Mouse (Mus musculus) CH12.LX (cell line): ENCODE data around the gene Rhobtb1. TPM values are rescaled to one million over a fixed set of nuclear protein-coding genes. Genes with fewer than 3 reads are reported as not detected.
A peak's percentile ranks its signal among the peaks of the same experiment; 100 is the strongest.

Source experiments
- DNase-seq: peaks from one replicate; pipeline ENCODE4 v3.0.0-alpha.2; 2013; ENCODE audit errors: extremely low read depth
- H3K27ac ChIP-seq: 2 replicates; pipeline ENCODE4 v1.5.1; 2012; ENCODE audit warnings: low read depth, mild to moderate bottlenecking, control low read depth, moderate library complexity; ENCODE audit not compliant: insufficient read depth
- H3K27me3 ChIP-seq: replicated peaks from 2 replicates; pipeline ENCODE3; 2012; ENCODE audit warnings: inconsistent platforms
- H3K36me3 ChIP-seq, 2 experiments: replicated peaks in 1 of 2; 2 replicates each; pipeline versions ENCODE3 to v1.6.1; 2012; ENCODE audit warnings: inconsistent platforms in 1 of 2, low read length in 1 of 2, mild to moderate bottlenecking in 1 of 2, mixed read lengths in 1 of 2, moderate library complexity in 1 of 2; ENCODE audit not compliant: control insufficient read depth in 1 of 2, insufficient read depth in 1 of 2
- H3K4me1 ChIP-seq, 2 experiments: 2 replicates each; pipeline ENCODE4 v1.6.1; 2012; ENCODE audit warnings: inconsistent platforms in 1 of 2, moderate library complexity in 1 of 2; ENCODE audit not compliant: insufficient read depth in 2 of 2, control insufficient read depth in 1 of 2
- H3K4me2 ChIP-seq: 2 replicates; pipeline ENCODE4 v1.6.1; 2012; ENCODE audit warnings: low read depth, mild to moderate bottlenecking, control low read depth; ENCODE audit not compliant: poor library complexity, insufficient read depth, severe bottlenecking
- H3K4me3 ChIP-seq, 3 experiments: fragments of 150-350 bp in 1 of 3; sonication (generic) in 1 of 3; replicated peaks in 1 of 3; 2 replicates each; pipeline versions ENCODE3 to v1.5.1; 2011 to 2012; ENCODE audit warnings: low read depth in 2 of 3, low read length in 2 of 3, mild to moderate bottlenecking in 2 of 3, moderate library complexity in 2 of 3, control low read depth in 1 of 3, improper control_type of control experiment in 1 of 3, inconsistent platforms in 1 of 3, mixed read lengths in 1 of 3; ENCODE audit not compliant: poor library complexity in 1 of 3
- H3K79me2 ChIP-seq: replicated peaks from 2 replicates; pipeline ENCODE4 v1.6.1; 2012; ENCODE audit warnings: mild to moderate bottlenecking, moderate library complexity; ENCODE audit not compliant: control insufficient read depth, poor library complexity, insufficient read depth, severe bottlenecking; ENCODE audit errors: extremely low read depth
- H3K9ac ChIP-seq: 2 replicates; pipeline ENCODE4 v1.6.1; 2012; ENCODE audit warnings: low read depth, mild to moderate bottlenecking, control low read depth, moderate library complexity; ENCODE audit not compliant: insufficient read depth
- H3K9me3 ChIP-seq: replicated peaks from 2 replicates; pipeline ENCODE3; 2012; ENCODE audit warnings: low read length, inconsistent platforms, mixed read lengths
- CHD1 ChIP-seq: IDR thresholded peaks from 2 replicates; pipeline ENCODE4 v1.6.1; 2012; ENCODE audit warnings: low read depth, low read length, improper control_type of control experiment, inconsistent platforms
- CTCF ChIP-seq, 2 experiments: IDR thresholded peaks in 1 of 2; conservative IDR thresholded peaks in 1 of 2; 2 replicates each; pipeline ENCODE4 v1.5.1; 2011 to 2012; ENCODE audit warnings: low read depth in 2 of 2, low read length in 2 of 2, improper control_type of control experiment in 1 of 2, inconsistent platforms in 1 of 2, mild to moderate bottlenecking in 1 of 2, moderate library complexity in 1 of 2
- ELF1 ChIP-seq: IDR thresholded peaks from 2 replicates; pipeline ENCODE4 v1.6.1; 2014; ENCODE audit warnings: low read depth, mild to moderate bottlenecking, inconsistent platforms, low read length, improper control_type of control experiment
- GABPA ChIP-seq: IDR thresholded peaks from 2 replicates; pipeline ENCODE4 v1.6.1; 2012; ENCODE audit warnings: low read depth, low read length, improper control_type of control experiment, inconsistent platforms; ENCODE audit not compliant: insufficient replicate concordance
- HCFC1 ChIP-seq: IDR thresholded peaks from 2 replicates; pipeline ENCODE4 v1.6.1; 2012; ENCODE audit warnings: low read depth, mild to moderate bottlenecking, inconsistent platforms, low read length, improper control_type of control experiment
- JUN ChIP-seq: IDR thresholded peaks from 2 replicates; pipeline ENCODE4 v1.6.1; 2011; ENCODE audit warnings: low read depth, mild to moderate bottlenecking, low read length, improper control_type of control experiment, moderate library complexity; ENCODE audit not compliant: insufficient read depth
- JUND ChIP-seq: conservative IDR thresholded peaks from 2 replicates; pipeline ENCODE4 v1.6.1; 2011; ENCODE audit warnings: low read depth, low read length, improper control_type of control experiment
- KAT2A ChIP-seq: IDR thresholded peaks from 2 replicates; pipeline ENCODE4 v1.6.1; 2012; ENCODE audit warnings: low read length, improper control_type of control experiment, inconsistent platforms; ENCODE audit not compliant: insufficient replicate concordance
- MAX ChIP-seq: IDR thresholded peaks from 2 replicates; pipeline ENCODE4 v1.6.1; 2011; ENCODE audit warnings: low read length, improper control_type of control experiment
- NRF1 ChIP-seq: IDR thresholded peaks from 2 replicates; pipeline ENCODE4 v1.6.1; 2014; ENCODE audit warnings: low read depth, mild to moderate bottlenecking, inconsistent platforms, low read length, improper control_type of control experiment, moderate library complexity
- POLR2A ChIP-seq: IDR thresholded peaks from 2 replicates; pipeline ENCODE4 v1.6.1; 2011; ENCODE audit warnings: low read depth, mild to moderate bottlenecking, improper control_type of control experiment, low read length
- RAD21 ChIP-seq: IDR thresholded peaks from 2 replicates; pipeline ENCODE4 v1.6.1; 2011; ENCODE audit warnings: low read depth, mild to moderate bottlenecking, low read length, improper control_type of control experiment, moderate library complexity
- RCOR1 ChIP-seq: conservative IDR thresholded peaks from 2 replicates; pipeline ENCODE4 v1.6.1; 2012; ENCODE audit warnings: low read depth, mild to moderate bottlenecking, inconsistent platforms, low read length, improper control_type of control experiment
- SMC3 ChIP-seq: IDR thresholded peaks from 2 replicates; pipeline ENCODE4 v1.6.1; 2011; ENCODE audit warnings: low read depth, low read length, improper control_type of control experiment
- TCF12 ChIP-seq: IDR thresholded peaks from 2 replicates; pipeline ENCODE4 v1.6.1; 2014; ENCODE audit warnings: low read depth, mild to moderate bottlenecking, inconsistent platforms, low read length, improper control_type of control experiment
- UBTF ChIP-seq: IDR thresholded peaks from 2 replicates; pipeline ENCODE4 v1.6.1; 2012; ENCODE audit warnings: low read depth, mild to moderate bottlenecking, inconsistent platforms, low read length, improper control_type of control experiment, moderate library complexity
- ZKSCAN1 ChIP-seq: IDR thresholded peaks from 2 replicates; pipeline ENCODE4 v1.6.1; 2012; ENCODE audit warnings: low read depth, inconsistent platforms, low read length, improper control_type of control experiment, borderline replicate concordance
- ZMIZ1 ChIP-seq: IDR thresholded peaks from 2 replicates; pipeline ENCODE4 v1.6.1; 2012; ENCODE audit warnings: low read depth, mild to moderate bottlenecking, inconsistent platforms, low read length, improper control_type of control experiment
- dilution Hi-C: fragments of 300-500 bp; cut with MboI; formaldehyde crosslinking; loops from 2 replicates; pipeline ENCODE4 v1.14.3; 2020; ENCODE audit warnings: low sequenced_read_pairs; ENCODE audit not compliant: extremely low pct_unique_long_range_greater_than_20kb, extremely low pct_ligation_motif_present
- in situ Hi-C: fragments of 300-500 bp; cut with MboI; formaldehyde crosslinking; loops from 3 replicates; pipeline ENCODE4 v1.14.3; 2019; ENCODE audit warnings: low sequenced_read_pairs, low pct_ligation_motif_present, low pct_unique_long_range_greater_than_20kb, mixed read lengths
- polyA plus RNA-seq: library from polyadenylated mRNA; unstranded; fragments of >175 nt; gene quantifications from 2 replicates; pipeline ENCODE4 v1.2.1, GENCODE M21; 2012; ENCODE audit warnings: low read depth; ENCODE audit not compliant: insufficient read length
- total RNA-seq, 2 experiments: library from RNA; depleted of rRNA; stranded (reverse); fragments of 300-350 nt in 1 of 2; fragments of >200 nt in 1 of 2; gene quantifications; 2 replicates each; pipeline ENCODE4 v1.2.3; 2012 to 2014

Gene Rhobtb1
- total and polyA plus RNA-seq, 3 experiments, result 3.1 to 12.2 (median 3.4) TPM

DNA sequence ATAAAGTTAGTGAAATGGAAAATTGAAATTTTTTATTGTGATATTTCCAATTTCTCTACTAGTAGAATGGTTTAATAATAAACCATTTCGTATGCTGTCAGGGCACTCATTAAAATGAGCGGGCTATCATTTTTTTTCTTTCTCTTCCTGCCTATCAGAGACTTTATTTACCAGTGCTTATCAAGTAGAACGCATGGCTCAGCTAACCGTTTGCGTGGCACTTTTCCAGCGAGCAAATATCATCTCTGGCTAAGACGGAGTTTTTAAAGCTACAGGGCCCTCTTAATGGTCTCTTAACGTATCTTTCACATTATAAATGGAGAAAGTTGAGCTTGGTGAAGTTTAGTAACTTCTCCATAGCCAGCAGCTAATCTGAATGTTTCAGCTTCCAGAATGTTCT lies 44.0 kb upstream of the Rhobtb1 start:
- Histone ChIP-seq H3K79me2 (no peaks in the 10 kb centered on the region), H3K9ac (no peak overlapping the region), H3K36me3 (no peaks in the 10 kb centered on the region), H3K4me1 (no peaks in the 10 kb centered on the region), H3K27ac (no peak overlapping the region), H3K4me2 (no peak overlapping the region), H3K4me3 (no peak overlapping the region), H3K27me3 (no peaks in the 10 kb centered on the region)
- dilution Hi-C loops, result no loop called here
- no peak for TF ChIP-seq GABPA
- TF ChIP-seq ZMIZ1, result no peak
- TF ChIP-seq RCOR1, result no peak
- TF ChIP-seq ZKSCAN1, result no peak
- TF ChIP-seq CHD1, result no peak
- no peak for TF ChIP-seq MAX
- no peak for TF ChIP-seq TCF12
- no peak for TF ChIP-seq ELF1
- no peak for TF ChIP-seq KAT2A
- no peak for TF ChIP-seq JUN
- no peak for TF ChIP-seq UBTF
- no peak for TF ChIP-seq HCFC1
- TF ChIP-seq, all 38 proteins: peak for 0
- no peaks in the 10 kb centered on the region for H3K9me3 ChIP-seq
- in situ Hi-C loops, result no loop called here
- no peak for DNase-seq

DNA sequence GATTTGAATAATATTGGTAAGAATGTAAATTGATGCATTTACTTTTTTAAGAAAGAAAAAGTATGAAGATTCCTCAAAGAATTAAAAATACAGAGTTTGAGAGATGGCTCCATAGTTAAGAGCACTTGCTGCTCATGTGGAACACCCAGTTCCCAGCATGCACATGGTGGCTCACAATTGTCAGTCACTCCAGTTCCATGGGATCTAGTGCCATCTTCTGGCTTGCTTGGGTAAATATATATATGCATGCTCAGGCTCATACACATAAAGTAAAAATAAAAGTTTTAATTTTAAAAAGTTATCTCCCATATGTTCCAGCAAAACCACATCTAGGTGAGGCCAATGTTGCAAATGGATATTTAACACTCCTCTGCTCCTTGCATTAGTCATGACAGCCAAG lies 36.9 kb upstream of the Rhobtb1 start:
- Histone ChIP-seq H3K4me1 (no peaks in the 10 kb centered on the region), H3K27me3 (no peaks in the 10 kb centered on the region), H3K4me3 (no peak overlapping the region), H3K79me2 (no peaks in the 10 kb centered on the region), H3K36me3 (no peaks in the 10 kb centered on the region), H3K9ac (no peak overlapping the region), H3K27ac (no peak overlapping the region)
- in situ Hi-C loops, result no loop called here
- TF ChIP-seq CTCF (conservative IDR thresholded peaks at IDR 0.05 in 1 of 2, IDR thresholded peaks at IDR 0.05 in 1 of 2; ENCODE audit: low read depth in 2 of 2, low read length in 2 of 2) (peak in 1 of 2 experiments; percentile 46; a peak in 2 of 4 replicates), SMC3 (peak; percentile 14; the same call in 1 of the 2 replicates), NRF1 (no peak), POLR2A (no peak), RAD21 (peak; percentile 50), JUND (no peak)
- TF ChIP-seq, all 38 proteins: peak for 3
- peaks cover 6% of the 10 kb centered on the region for H3K9me3 ChIP-seq
- DNase-seq, result peak; percentile 26
- H3K4me2 ChIP-seq, result no peak overlapping the region
- dilution Hi-C loops, result no loop called here
